Mouse (Mus musculus): Measurements from ENCODE around the gene Krtap31-1. TPM values are rescaled to one million over a fixed set of nuclear protein-coding genes. Genes with fewer than 3 reads are reported as not detected.
"Not testable (repeated sequence)": the region's sequence is repeated elsewhere in the genome, so short reads cannot be mapped to it uniquely, and the experiment has no call there.

Krtap31-1 gene
- polyA plus RNA-seq (2017; shearing (Covaris generic)) = not detected

GRCm38 (mm10) chr11:99907620-99908019 is at the start of gene Krtap31-1:
Krtap31-1 (plus strand) TSS chr11:99907920.
- ATAC-seq = no peak

GRCm38 (mm10) chr11:99858761-99859160 is 49.0 kb upstream of the Krtap31-1 start:
- no peak for ATAC-seq

GRCm38 (mm10) chr11:99864176-99864575 is 43.5 kb upstream of the Krtap31-1 start, which contains the start of gene Gm11559:
Gm11559 (plus strand) TSS chr11:99864476.
- ATAC-seq = not testable (repeated sequence)

- ATAC-seq = not testable (repeated sequence)
Measured at GRCm38 (mm10) chr11:99873089-99873488, 34.6 kb upstream of the Krtap31-1 start, which contains the start of gene Krtap9-1. Krtap9-1 (plus strand) TSS chr11:99873389.

GRCm38 (mm10) chr11:99878887-99879286 is 28.8 kb upstream of the Krtap31-1 start, which contains the start of gene Gm11567:
Gm11567 (plus strand) TSS chr11:99879187.
- not testable (repeated sequence) for ATAC-seq

- no peak for ATAC-seq
Measured at GRCm38 (mm10) chr11:99914451-99914850, 6.7 kb downstream of the Krtap31-1 start, which contains the start of gene Gm11565. Gm11565 (plus strand) TSS chr11:99914751.

GRCm38 (mm10) chr11:99935991-99936390 is 28.3 kb downstream of the Krtap31-1 start, which contains the start of gene Krtap31-2:
Krtap31-2 (plus strand) TSS chr11:99936291.
- no peak for ATAC-seq

- no peak for ATAC-seq
Measured at GRCm38 (mm10) chr11:99937751-99938264, 30.1 kb downstream of the Krtap31-1 start.

GRCm38 (mm10) chr11:99948175-99948574 is 40.5 kb downstream of the Krtap31-1 start, which contains the start of gene Krtap9-5:
Krtap9-5 (plus strand) TSS chr11:99948475.
- no peak for ATAC-seq

Other genes starting within 250 kb of the Krtap31-1 start
- not detected for gene Gm11563, start 249.0 kb upstream of the Krtap31-1 start, polyA plus RNA-seq (2017; shearing (Covaris generic))
- not detected for gene Krtap4-6, start 242.0 kb upstream of the Krtap31-1 start, polyA plus RNA-seq (2017; shearing (Covaris generic))
- gene Gm14190, start 217.2 kb upstream of the Krtap31-1 start, polyA plus RNA-seq (2017; shearing (Covaris generic)) = not detected
- gene Gm14180, start 173.6 kb upstream of the Krtap31-1 start, polyA plus RNA-seq (2017; shearing (Covaris generic)) = not detected
- not detected for gene Gm11595, start 135.0 kb upstream of the Krtap31-1 start, polyA plus RNA-seq (2017; shearing (Covaris generic))
- gene Krtap4-8, start 127.2 kb upstream of the Krtap31-1 start, polyA plus RNA-seq (2017; shearing (Covaris generic)) = not detected
- gene Krtap4-9, start 122.7 kb upstream of the Krtap31-1 start, polyA plus RNA-seq (2017; shearing (Covaris generic)) = not detected
- gene Gm11596, start 114.5 kb upstream of the Krtap31-1 start, polyA plus RNA-seq (2017; shearing (Covaris generic)) = not detected
- not detected for gene Gm11569, start 109.0 kb upstream of the Krtap31-1 start, polyA plus RNA-seq (2017; shearing (Covaris generic))
- gene Gm11554, start 103.5 kb upstream of the Krtap31-1 start, polyA plus RNA-seq (2017; shearing (Covaris generic)) = not detected
- not detected for gene Krtap4-13, start 98.0 kb upstream of the Krtap31-1 start, polyA plus RNA-seq (2017; shearing (Covaris generic))
- not detected for gene Gm11564, start 92.3 kb upstream of the Krtap31-1 start, polyA plus RNA-seq (2017; shearing (Covaris generic))
- gene 2300003K06Rik, start 69.9 kb upstream of the Krtap31-1 start, polyA plus RNA-seq (2017; shearing (Covaris generic)) = not detected
- gene Krtap4-16, start 56.3 kb upstream of the Krtap31-1 start, polyA plus RNA-seq (2017; shearing (Covaris generic)) = not detected
- not detected for gene Gm11568, start 50.0 kb upstream of the Krtap31-1 start, polyA plus RNA-seq (2017; shearing (Covaris generic))
- gene Gm11559, start 43.4 kb upstream of the Krtap31-1 start, polyA plus RNA-seq (2017; shearing (Covaris generic)) = not detected
- gene Krtap9-1, start 34.5 kb upstream of the Krtap31-1 start, polyA plus RNA-seq (2017; shearing (Covaris generic)) = not detected
- gene Gm11567, start 28.7 kb upstream of the Krtap31-1 start, polyA plus RNA-seq (2017; shearing (Covaris generic)) = not detected
- gene Gm11565, start 6.8 kb downstream of the Krtap31-1 start, polyA plus RNA-seq (2017; shearing (Covaris generic)) = not detected
- not detected for gene Krtap31-2, start 28.4 kb downstream of the Krtap31-1 start, polyA plus RNA-seq (2017; shearing (Covaris generic))
- gene Krtap9-5, start 40.6 kb downstream of the Krtap31-1 start, polyA plus RNA-seq (2017; shearing (Covaris generic)) = not detected
- not detected for gene Krtap29-1, start 71.1 kb downstream of the Krtap31-1 start, polyA plus RNA-seq (2017; shearing (Covaris generic))
- gene Krtap16-1, start 78.7 kb downstream of the Krtap31-1 start, polyA plus RNA-seq (2017; shearing (Covaris generic)) = not detected
- not detected for gene Krtap17-1, start 86.1 kb downstream of the Krtap31-1 start, polyA plus RNA-seq (2017; shearing (Covaris generic))
- not detected for gene Krt33a, start 108.3 kb downstream of the Krtap31-1 start, polyA plus RNA-seq (2017; shearing (Covaris generic))
- not detected for gene Krt33b, start 121.9 kb downstream of the Krtap31-1 start, polyA plus RNA-seq (2017; shearing (Covaris generic))
- not detected for gene Krt34, start 133.6 kb downstream of the Krtap31-1 start, polyA plus RNA-seq (2017; shearing (Covaris generic))
- gene Krt31, start 142.6 kb downstream of the Krtap31-1 start, polyA plus RNA-seq (2017; shearing (Covaris generic)) = not detected
- not detected for gene Krt32, start 180.3 kb downstream of the Krtap31-1 start, polyA plus RNA-seq (2017; shearing (Covaris generic))
- not detected for gene Krt35, start 188.3 kb downstream of the Krtap31-1 start, polyA plus RNA-seq (2017; shearing (Covaris generic))
- not detected for gene Krt36, start 197.7 kb downstream of the Krtap31-1 start, polyA plus RNA-seq (2017; shearing (Covaris generic))
- not detected for gene Krt13, start 213.6 kb downstream of the Krtap31-1 start, polyA plus RNA-seq (2017; shearing (Covaris generic))
- gene Krt15, start 228.0 kb downstream of the Krtap31-1 start, polyA plus RNA-seq (2017; shearing (Covaris generic)) = not detected
- not detected for gene Krt19, start 240.7 kb downstream of the Krtap31-1 start, polyA plus RNA-seq (2017; shearing (Covaris generic))